Mouse (Mus musculus) left cerebral cortex, adult 18-20 months (tissue): ENCODE results near the gene Rxfp2. TPM values are rescaled to one million over a fixed set of nuclear protein-coding genes. Genes with fewer than 3 reads are reported as not detected.
A peak's percentile ranks its signal among the peaks of the same experiment; 100 is the strongest.

Experiments used
- DNase-seq, 2 experiments: peaks; one replicate each; pipeline ENCODE4 v3.0.0; 2021 to 2022; ENCODE audit warnings: low spot score in 2 of 2, mixed read lengths in 1 of 2
- long read RNA-seq, 2 experiments: library from polyadenylated mRNA; stranded (forward); transcript quantifications; one replicate each; pipeline ENCODE4 v2.0.0; 2021
- total RNA-seq, 2 experiments: library from RNA; stranded (reverse); gene quantifications; 2 replicates each; pipeline ENCODE4 v1.2.3; 2021

Rxfp2 gene
- 1 to 10 TPM; 1.1 to 1.2 TPM for total RNA-seq
- long read RNA-seq, experiment 1, result 0 reads
- long read RNA-seq, experiment 2, partial matches to known transcripts, result 0 of 1 reads
- long read RNA-seq, experiment 2, other reads (novel, unspliced or antisense), result 1 of 1 reads

DNA sequence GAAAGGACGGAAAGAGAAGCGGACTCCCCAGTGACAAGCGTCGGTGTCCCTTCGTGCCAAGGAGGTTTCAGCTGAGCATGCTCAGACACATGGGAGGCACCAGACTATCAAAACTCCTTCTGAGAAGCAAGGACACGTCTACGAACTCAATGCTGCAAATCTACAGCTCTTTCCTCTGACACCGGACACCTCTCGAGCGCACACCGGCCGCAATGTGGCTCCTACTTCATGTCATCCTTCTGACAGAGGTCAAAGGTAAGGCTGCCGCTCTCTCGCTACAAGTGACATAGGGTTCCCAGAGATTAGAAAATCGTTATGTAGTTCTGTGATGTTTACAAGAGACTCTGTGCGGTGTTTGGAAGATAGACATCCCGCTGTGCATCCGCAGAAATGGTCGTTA lies at the start of gene Rxfp2:
Rxfp2 (plus strand) TSS at position 20 of the 400 bp plus-strand sequence.
- DNase-seq, result no peak

- DNase-seq, result no peak
Measured at GRCm38 (mm10) chr5:149970261-149970660, 48.2 kb upstream of the Rxfp2 start.

- no peak for DNase-seq
Measured at GRCm38 (mm10) chr5:149977027-149977426, 41.4 kb upstream of the Rxfp2 start.

- peak in 1 of 2 experiments; percentile 12 for DNase-seq
Measured at GRCm38 (mm10) chr5:149983621-149984020, 34.9 kb upstream of the Rxfp2 start.

GRCm38 (mm10) chr5:149994578-149994977 lies 23.9 kb upstream of the Rxfp2 start:
- DNase-seq, result no peak

DNA sequence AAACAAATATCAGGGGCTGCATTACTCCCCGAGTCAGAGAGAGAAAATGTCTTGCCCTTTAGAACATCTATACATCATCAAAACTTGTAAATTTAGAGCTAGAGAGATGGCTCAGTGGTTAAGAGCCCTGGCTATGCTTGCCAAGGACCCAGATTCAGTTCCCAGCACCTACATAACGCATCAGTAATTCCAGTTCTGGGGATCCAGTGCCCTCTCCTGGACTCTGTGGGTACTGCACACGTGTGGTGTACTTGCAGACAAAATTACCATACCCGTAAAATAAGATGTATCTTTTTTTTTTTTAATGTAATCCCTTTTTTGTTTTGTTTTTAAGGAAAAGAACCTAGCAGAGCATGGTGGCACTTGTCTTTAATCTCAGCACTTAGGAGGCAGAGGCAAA lies 21.9 kb upstream of the Rxfp2 start:
- DNase-seq, result no peak

DNA sequence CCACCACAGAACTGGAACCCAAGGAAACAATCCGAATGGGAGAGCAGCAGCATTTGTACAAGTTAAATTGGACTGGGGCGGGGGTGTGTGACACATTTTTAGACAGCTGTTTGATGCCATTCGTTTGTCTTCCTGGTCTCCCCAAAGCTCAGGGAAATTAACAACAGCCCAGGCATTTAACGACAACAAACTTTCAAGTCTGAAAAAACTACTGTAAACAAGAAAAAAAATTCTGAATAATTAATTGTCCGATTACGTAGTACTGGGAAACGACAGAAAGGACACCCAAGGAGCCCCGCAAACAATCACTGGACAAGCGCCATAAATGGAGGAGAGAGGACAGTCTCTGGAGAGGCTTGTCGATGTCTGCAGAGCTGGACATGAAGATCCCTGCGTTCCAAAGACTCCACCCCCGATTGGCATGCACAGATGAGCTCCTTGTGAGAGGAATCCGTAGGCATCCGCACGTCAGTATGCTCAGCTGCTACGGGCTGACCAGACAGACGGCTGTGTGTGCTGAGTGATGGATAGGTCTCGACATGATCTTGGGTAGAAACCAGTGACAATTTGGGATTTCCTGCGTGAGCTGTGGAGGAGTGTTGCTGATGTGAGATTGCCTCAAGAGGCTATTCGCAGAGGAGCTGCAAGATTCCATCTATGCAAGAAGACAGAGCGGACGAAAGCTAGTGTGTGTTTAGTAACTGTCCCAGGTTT lies 21.0 kb upstream of the Rxfp2 start:
- DNase-seq, result peak; percentile 5 to 40

DNA sequence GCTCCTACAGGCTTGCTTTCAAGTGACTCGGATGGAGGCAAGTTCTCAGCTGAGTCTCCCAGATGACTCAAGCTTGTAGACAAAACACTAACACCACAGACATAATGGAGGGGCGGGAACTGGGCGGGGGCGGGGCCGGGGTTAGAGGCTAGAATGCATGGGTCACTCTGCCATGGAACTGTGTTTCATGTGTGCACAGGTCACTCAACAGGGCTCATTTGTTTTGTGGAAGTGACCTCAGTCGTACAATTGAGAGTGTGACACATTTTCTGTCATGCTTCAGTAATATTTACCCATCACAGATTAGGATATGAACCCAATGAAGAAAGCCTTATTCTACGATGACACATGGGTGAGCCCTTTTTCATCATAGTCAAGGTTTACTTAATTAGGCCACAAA lies 20.2 kb upstream of the Rxfp2 start:
- no peak for DNase-seq

GRCm38 (mm10) chr5:150005355-150005754 lies 13.1 kb upstream of the Rxfp2 start:
- no peak for DNase-seq

GRCm38 (mm10) chr5:150016861-150017260 lies 1.6 kb upstream of the Rxfp2 start:
- no peak for DNase-seq

DNA sequence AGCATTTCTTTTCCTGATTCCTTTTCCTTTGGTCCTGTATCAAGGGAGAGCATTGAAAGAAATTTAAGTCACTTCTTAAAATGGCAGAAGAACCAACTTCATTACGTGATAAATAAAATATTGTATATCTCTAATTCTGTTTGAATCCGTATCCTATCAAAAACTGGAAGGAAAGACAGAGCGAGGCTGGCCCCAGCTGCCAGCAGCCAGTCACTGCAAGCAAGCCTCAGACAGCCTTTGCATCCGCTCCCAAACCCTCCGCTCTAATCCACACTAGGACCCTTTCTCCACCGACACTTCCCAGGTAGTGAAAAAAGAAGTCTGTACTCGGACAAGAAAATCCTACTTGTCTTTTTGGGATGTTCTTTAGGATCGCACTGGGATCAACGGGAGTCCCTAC lies 803 bp upstream of the Rxfp2 start:
- no peak for DNase-seq

DNA sequence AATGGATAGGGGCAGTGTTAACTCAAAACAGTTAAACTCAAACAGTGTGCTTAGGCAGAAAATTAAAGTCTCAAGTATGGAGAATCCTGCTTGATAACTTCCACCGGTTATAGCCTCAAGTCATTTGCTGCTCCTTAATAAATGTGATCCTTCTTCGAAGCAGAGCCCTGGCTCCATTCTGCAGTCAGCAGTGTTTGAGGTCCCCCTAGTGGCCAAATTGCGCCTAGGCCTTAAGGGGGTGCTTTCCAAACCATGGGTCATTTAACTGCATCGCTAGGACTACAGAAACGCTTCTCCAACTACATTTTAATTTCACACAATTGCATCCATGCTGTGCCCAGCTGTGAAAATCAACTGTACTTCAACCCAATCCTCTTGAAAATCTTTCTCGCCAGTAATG lies 2.4 kb downstream of the Rxfp2 start:
- peak; percentile 83 to 87 for DNase-seq

DNA sequence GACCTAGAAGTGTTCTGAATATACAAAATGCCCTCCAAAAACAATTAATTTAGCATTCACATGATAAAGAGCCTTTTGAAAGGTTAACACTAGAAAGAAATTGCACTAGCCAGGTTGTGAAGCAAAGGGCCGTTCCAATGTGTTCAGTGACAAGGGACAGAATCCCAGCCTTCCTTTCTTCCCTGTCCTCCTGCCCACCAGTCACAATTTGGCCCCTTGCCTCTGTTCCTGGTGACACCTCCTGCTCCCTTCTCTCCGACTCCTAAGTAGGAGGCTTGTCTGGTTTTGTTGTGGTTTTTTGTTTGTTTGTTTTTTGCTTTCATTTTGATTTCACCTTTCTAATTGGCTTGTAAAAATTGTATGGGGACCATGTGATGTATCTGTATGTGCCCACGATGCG lies 3.3 kb downstream of the Rxfp2 start:
- DNase-seq, result no peak

- DNase-seq, result no peak
Measured at GRCm38 (mm10) chr5:150022556-150022955, 4.1 kb downstream of the Rxfp2 start.

DNA sequence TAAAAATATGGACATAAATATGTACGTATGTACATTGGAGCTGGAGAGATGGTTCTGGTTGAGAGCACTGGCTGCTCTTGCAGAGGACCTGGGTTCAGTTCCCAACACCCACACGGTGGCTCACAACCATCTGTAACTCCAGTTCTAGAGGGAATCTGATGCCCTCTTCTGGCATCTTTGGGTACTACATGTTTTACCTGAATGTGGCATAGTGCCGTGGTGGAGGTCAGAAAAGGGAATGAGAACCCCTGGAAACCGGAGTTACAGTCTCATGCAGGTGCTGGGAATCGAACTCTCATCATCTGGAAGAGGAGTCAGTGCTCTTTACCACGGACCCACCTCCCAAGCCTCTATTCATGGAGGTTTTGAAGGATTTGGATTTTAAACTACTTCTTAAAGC lies 5.0 kb downstream of the Rxfp2 start:
- no peak for DNase-seq

DNA sequence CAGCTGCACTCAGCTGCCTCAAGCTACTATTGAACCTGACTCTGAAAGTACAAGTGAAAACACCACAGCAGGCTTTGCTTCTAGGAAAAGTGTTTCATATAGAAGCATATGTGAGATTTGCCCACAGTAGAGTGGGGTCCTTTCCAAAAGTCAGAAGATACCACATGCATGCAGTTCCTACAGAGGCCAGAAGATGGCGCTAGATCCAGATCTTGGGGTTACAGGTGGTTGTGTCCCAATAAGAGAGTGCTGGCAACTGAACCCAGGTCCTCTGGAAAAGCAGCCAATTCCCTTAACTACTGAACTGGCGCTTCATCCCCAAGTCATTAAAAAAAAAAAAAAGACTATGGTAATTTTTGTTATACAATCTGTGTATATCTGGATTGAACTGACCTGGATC lies 5.7 kb downstream of the Rxfp2 start:
- no peak for DNase-seq

- no peak for DNase-seq
Measured at GRCm38 (mm10) chr5:150024901-150025300, 6.4 kb downstream of the Rxfp2 start.

DNA sequence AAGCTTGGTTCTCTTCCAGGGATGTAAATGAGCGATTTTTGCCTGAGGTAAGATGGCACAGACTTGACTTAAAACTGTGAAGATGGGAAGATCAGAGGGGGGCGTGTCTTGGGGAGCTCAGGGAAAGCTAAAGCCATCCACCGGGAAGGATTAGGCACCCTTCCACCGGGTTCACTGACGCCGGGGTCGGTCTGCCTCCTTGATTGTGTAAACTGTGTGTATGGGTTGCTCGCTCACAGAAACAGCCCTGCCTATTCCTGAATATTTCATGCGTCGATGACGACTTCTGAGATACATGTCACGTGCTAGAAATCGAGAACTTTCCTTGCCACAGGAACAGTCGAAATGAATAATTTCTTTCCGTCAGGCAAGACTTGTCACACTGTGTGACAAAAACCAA lies 6.9 kb downstream of the Rxfp2 start:
- DNase-seq, result no peak

- DNase-seq, result peak; percentile 59 to 67
Measured at GRCm38 (mm10) chr5:150026509-150027087, 8.1 kb downstream of the Rxfp2 start.

DNA sequence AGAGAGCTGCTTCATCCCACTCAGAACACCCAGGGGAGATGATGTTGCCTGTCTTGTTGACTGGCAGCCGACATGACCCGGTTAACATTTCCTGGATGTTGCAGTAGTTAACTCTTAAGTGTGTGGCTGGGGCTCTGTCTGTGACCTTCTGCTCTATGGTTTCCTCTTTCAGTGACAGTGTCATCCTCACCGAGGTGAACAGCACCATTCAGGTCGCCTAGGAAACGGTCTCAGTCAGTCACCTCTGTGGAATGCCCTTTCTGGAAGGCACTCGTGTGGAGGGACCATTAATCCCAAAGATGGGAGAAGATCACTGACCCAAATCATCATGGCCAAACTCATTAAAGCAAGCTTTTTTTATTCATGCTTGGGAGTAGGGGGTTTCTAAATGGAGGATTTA lies 12.7 kb downstream of the Rxfp2 start:
- no peak for DNase-seq

DNA sequence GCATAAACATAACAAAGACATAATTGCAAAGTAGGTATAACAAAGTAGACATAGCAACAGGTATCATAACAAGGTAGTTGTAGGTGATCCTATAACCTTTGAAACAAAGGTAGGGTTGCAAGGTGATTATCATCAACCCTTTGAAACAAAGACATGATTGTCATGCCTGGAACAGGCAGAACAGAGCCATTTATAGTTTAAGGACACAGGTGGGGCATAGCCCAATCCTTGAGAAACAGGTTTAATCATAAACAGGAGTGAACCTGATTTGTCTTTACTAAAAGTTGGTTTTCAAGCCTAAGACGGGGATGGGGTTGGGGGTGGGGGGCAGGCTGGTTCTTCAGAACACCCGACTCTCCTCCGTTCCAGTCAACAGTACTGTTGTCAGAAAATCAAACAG lies 13.2 kb downstream of the Rxfp2 start:
- DNase-seq, result no peak

GRCm38 (mm10) chr5:150032075-150032492 lies 13.6 kb downstream of the Rxfp2 start:
- DNase-seq, result no peak

- no peak for DNase-seq
Measured at GRCm38 (mm10) chr5:150036286-150036685, 17.8 kb downstream of the Rxfp2 start.
